Comparison of ENCODE assay signal across 29 mouse cellular contexts in genomic region chr13:112967267-112967666, GRCm38 (mm10). TPM values are rescaled to one million over a fixed set of nuclear protein-coding genes. Genes with fewer than 3 reads are reported as not detected.
"Had no signal": no experiment of that assay in that cellular context is flagged by ENCODE, and none has a peak within 500 bp of the region (broad histone marks: within the 10 kb centered on the region; RNA-seq: fewer than 3 reads in every experiment).

No protein-coding gene starts in this region.

- H3K9ac ChIP-seq: embryonic facial prominence, embryonic 12.5 days; embryonic facial prominence, embryonic 13.5 days; embryonic facial prominence, embryonic 15.5 days; forebrain, embryonic 12.5 days; forebrain, embryonic 13.5 days; forebrain, embryonic 15.5 days; forebrain, postnatal 0 days had no signal

- H3K4me2 ChIP-seq: embryonic facial prominence, embryonic 12.5 days; embryonic facial prominence, embryonic 13.5 days; embryonic facial prominence, embryonic 15.5 days; forebrain, embryonic 12.5 days; forebrain, embryonic 13.5 days; forebrain, embryonic 15.5 days had no signal

- DNase-seq: cerebellum, adult 8-10 months; cerebellum, adult 9-10 months; cerebellum, adult 9-11 months; cerebellum, postnatal 10 days; cerebellum, postnatal 14 days; cerebellum, postnatal 25 days; cerebellum, postnatal 36 days; embryo, embryonic 11 days; forebrain, postnatal 0 days; gastrocnemius, adult 2 months; gastrocnemius, postnatal 10 days; gastrocnemius, postnatal 14 days; gastrocnemius, postnatal 25 days; gastrocnemius, postnatal 36 days; heart, adult 11 months; heart, adult 18-20 months; heart, adult 2 months had no signal

- H3K27me3 ChIP-seq: embryonic facial prominence, embryonic 12.5 days; embryonic facial prominence, embryonic 13.5 days; embryonic facial prominence, embryonic 15.5 days; forebrain, embryonic 12.5 days; forebrain, embryonic 13.5 days; forebrain, embryonic 15.5 days had no signal

- H3K4me1 ChIP-seq: embryonic facial prominence, embryonic 10.5 days; embryonic facial prominence, embryonic 12.5 days; embryonic facial prominence, embryonic 13.5 days; embryonic facial prominence, embryonic 15.5 days; forebrain, embryonic 10.5 days; forebrain, embryonic 12.5 days; forebrain, embryonic 13.5 days; forebrain, embryonic 15.5 days had no signal

- ATAC-seq: forebrain, embryonic 13.5 days; forebrain, embryonic 14.5 days; forebrain, embryonic 15.5 days; forebrain, embryonic 16.5 days; forebrain, postnatal 0 days had no signal

- H3K27ac ChIP-seq: embryonic facial prominence, embryonic 10.5 days; embryonic facial prominence, embryonic 12.5 days; embryonic facial prominence, embryonic 13.5 days; embryonic facial prominence, embryonic 15.5 days; forebrain, embryonic 10.5 days; forebrain, embryonic 12.5 days; forebrain, embryonic 13.5 days; forebrain, embryonic 15.5 days; gastrocnemius, adult 2 months; heart, adult 2 months had no signal

- H3K9me3 ChIP-seq: embryonic facial prominence, embryonic 10.5 days; embryonic facial prominence, embryonic 12.5 days; embryonic facial prominence, embryonic 13.5 days; embryonic facial prominence, embryonic 15.5 days; forebrain, embryonic 10.5 days; forebrain, embryonic 12.5 days; forebrain, embryonic 13.5 days; forebrain, embryonic 15.5 days had no signal

- H3K4me3 ChIP-seq: embryonic facial prominence, embryonic 10.5 days; embryonic facial prominence, embryonic 12.5 days; embryonic facial prominence, embryonic 13.5 days; embryonic facial prominence, embryonic 15.5 days; erythroblast, embryonic 14.5 days; forebrain, embryonic 10.5 days; forebrain, embryonic 12.5 days; forebrain, embryonic 13.5 days; forebrain, embryonic 15.5 days; gastrocnemius, adult 2 months; heart, adult 2 months had no signal

RNA-seq across cellular contexts. Expression of gene Ccno, which starts 20.3 kb away (rescaled TPM):
- polyA plus RNA-seq: erythroblast, embryonic 14.5 days had no signal

RNA-seq across cellular contexts. Expression of gene Mcidas, which starts 26.4 kb away (rescaled TPM):
- polyA plus RNA-seq: embryonic facial prominence, embryonic 11.5 days; erythroblast, embryonic 14.5 days had no signal
